Mouse (Mus musculus) right cerebral cortex, postnatal 10 days (tissue): Measurements from ENCODE around the gene Syt16.

Source experiments
- DNase-seq, 2 experiments: peaks; one replicate each; pipeline ENCODE4 v3.0.0; 2021; ENCODE audit warnings: low spot score in 2 of 2

The Syt16 gene

GRCm38 (mm10) chr12:74312611-74313010 is 315.1 kb downstream of the Syt16 start:
- peak; percentile 15 to 18 for DNase-seq

DNA sequence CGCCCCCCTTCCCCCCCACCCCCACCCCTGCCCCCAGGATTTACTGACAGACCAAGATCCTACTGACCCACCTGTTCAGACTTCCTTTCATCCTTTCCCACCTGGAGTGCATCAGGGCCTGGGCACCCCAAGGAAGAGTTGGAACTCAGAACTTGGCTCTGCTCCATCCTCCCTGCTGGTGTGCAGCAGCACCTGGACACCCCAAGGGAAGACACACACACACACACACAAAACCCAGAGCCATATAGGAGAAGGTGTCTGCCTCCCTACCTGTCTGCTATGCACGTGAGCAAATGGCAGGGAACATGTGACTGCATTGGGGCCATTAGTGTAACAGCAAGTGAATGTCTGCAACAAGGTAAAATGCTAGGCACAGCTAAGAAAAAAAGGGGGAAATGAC is 317.8 kb downstream of the Syt16 start:
- peak in 1 of 2 experiments; percentile 34 for DNase-seq

- DNase-seq = peak; percentile 42 to 47
Measured at GRCm38 (mm10) chr12:74316344-74316973, 319.0 kb downstream of the Syt16 start, which contains the start of gene Gm11042. Gene Gm11042, minus strand, starts transcription at chr12:74316394.

- DNase-seq = peak; percentile 89
Measured at GRCm38 (mm10) chr12:74316989-74317759, 319.7 kb downstream of the Syt16 start.

GRCm38 (mm10) chr12:74320318-74320717 is 322.9 kb downstream of the Syt16 start:
- peak; percentile 82 to 86 for DNase-seq

GRCm38 (mm10) chr12:74321981-74322380 is 324.5 kb downstream of the Syt16 start:
- DNase-seq = no peak
